Comparison of ENCODE assay signal across 13 mouse cellular contexts in genomic region chr3:32043814-32044213, GRCm38 (mm10).
DNase-seq lines count a peak whose midpoint lies in the region; ATAC-seq lines count a peak whose summit lies in the region.
"Had no signal": no experiment of that assay in that cellular context is flagged by ENCODE, and none has a peak within 500 bp of the region (broad histone marks: within the 10 kb centered on the region; RNA-seq: fewer than 3 reads in every experiment).

No protein-coding gene starts in this region.

- intact Hi-C loops in left cerebral cortex, postnatal 4 days (cut with DNase I) = no loop called here

- DNase-seq in cerebellum, postnatal 4 days (ENCODE audit: low spot score in 2 of 2) = no peak
- peak; percentile 30 for DNase-seq in left cerebral cortex, adult 11 months (ENCODE audit: low spot score)
- no peak for DNase-seq in left cerebral cortex, postnatal 4 days
- peak; percentile 40 for DNase-seq in layer of hippocampus, adult 9-10 months (ENCODE audit: low spot score)
- DNase-seq in gastrocnemius, postnatal 25 days = no peak
- DNase-seq in adrenal gland, adult 8-10 months = no peak
- DNase-seq in kidney, postnatal 10 days = no peak
- DNase-seq: adrenal gland, postnatal 25 days; kidney, postnatal 36 days; lung, embryonic 14.5 days had no signal

- ATAC-seq in cerebellum, adult (ENCODE audit: insufficient number of reproducible peaks, low FRiP score, low TSS enrichment) = peak; percentile 79
- ATAC-seq: intestine, embryonic 16.5 days; Patski had no signal

Comparison
In these comparisons a context has a peak if more than half of its experiments do, and no peak if none do; other contexts are left out.
1. DNase-seq: peak in left cerebral cortex, adult 11 months (single experiment) and layer of hippocampus, adult 9-10 months (single experiment); none in cerebellum, postnatal 4 days (0 of 2), left cerebral cortex, postnatal 4 days (single experiment), gastrocnemius, postnatal 25 days (single experiment), adrenal gland, adult 8-10 months (single experiment) and kidney, postnatal 10 days (single experiment).